Mouse (Mus musculus): ENCODE results near the gene Limch1.

The Limch1 gene

DNA sequence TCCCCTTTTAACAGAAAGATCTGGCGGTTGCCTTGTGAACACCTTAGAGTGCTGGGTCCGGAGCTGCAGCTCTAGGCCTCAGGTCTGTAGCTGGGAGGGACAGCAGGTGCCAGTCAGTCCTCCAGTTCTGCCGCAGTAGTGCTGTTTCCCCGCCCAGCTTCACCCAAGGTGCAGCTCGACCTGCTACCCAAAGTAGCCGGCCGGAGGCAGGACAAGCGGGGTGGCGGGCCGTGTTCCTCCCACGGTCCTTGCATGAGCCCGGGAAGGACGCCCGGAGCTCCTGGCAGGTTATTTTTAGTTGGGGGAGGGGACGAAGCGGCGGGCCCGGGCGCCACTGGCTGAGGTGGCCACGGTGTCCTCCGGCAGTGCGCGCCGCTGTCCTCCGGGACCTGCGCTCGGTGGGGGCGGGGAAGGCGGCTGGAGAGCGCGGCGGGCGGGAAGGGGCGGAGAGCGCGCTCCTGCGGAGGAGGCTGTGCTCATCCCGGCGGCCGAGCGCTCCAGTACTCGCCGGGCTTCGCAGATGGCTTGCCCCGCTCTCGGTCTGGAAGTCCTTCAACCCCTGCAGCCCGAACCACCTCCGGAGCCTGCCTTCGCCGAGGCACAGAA, at the start of gene Limch1:
Limch1 (plus strand) TSS at position 438 of the 606 bp plus-strand sequence.
- peak; percentile 65 for ATAC-seq (ENCODE audit: insufficient number of reproducible peaks, low FRiP score, low TSS enrichment)

DNA sequence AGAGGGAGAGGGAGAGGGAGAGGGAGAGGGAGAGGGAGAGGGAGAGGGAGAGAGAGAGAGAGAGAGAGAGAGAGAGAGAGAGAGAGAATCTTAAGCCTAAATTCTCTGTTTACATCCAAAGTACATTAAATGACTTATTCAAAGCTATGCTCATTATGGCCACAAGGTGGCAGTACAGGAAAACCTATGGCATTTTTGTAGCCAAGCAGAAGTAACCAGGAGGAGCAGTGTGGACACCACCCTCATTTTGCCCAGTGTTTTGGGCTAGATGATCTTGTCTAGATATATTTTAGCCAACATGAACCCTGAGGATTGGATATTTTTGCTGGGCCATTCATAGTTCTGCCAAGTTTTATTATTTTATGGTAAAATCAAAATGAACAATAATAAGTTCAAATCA, 48.5 kb upstream of the Limch1 start:
- peak; percentile 78; the same call in 1 of the 2 replicates for ATAC-seq (ENCODE audit: insufficient number of reproducible peaks, low FRiP score, low TSS enrichment)

DNA sequence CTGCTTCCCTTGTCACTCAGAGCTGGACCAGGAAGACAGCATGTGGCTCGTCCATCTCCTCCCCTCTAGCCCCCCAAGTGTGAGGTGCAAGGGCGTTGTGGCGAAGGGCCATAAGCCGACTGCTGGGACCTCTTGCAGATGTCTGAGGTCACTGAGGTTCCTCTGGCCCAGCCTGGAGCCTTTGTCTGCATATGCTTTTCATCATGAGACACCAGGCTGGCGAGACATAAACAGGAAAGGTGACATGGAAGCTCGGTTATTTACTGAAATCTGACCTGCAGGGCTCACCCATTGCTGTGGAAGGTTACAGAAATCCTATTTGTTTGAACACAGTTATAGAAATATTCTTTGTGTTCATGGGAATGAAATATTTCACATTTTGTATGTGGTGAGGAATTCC, 45.7 kb upstream of the Limch1 start:
- ATAC-seq (ENCODE audit: insufficient number of reproducible peaks, low FRiP score, low TSS enrichment) = no peak

DNA sequence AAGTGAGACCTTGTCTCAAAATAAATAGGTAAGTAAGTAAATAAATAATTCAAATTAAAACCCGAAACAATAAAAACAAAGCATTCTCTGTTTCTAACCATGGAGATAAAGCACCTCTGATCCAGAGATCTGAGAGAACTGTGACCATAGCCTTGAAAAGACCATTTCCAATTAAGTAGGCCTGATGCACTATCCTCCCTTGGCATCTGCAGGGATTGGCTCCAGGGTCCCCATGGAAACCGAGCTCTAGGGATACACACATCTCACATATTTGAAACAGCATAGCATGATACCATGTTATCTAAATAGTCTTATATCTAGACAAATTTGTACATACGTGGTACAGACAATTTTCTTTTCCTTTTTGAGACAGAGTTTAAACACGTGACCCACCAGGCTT, 43.7 kb upstream of the Limch1 start:
- ATAC-seq (ENCODE audit: insufficient number of reproducible peaks, low FRiP score, low TSS enrichment) = no peak

DNA sequence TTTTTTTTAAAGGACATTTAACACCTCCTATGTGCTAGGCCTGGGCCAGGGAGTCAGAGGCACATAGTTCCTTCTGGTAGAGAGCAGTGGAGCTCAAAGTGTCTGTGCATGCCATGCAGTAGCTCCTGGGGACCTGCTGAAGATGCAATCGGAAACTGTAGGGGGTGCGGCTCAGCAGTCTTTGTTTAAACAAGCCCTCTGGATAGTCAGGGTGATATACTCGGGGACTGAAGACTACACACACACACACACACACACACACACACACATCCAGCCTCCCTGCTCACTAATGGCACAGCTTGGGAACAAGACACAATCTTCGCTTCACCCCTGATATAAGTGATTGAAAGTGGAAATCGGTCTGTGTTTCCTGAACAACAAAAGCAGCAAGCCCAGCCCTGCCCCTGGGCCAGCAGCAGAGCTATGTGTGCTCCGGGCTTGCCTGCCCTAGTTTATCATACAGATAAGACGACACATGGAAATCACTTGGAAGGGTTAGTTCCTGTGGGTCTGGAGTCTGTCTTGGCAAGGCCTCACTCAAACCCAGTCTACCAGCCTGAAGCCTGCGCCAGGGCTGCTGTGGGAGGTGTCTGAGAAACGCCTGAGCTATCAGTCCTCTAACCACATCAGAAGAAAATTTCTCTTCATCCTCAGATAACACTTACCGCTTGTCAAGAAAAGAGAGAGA, 42.2 kb upstream of the Limch1 start:
- no peak for ATAC-seq (ENCODE audit: insufficient number of reproducible peaks, low FRiP score, low TSS enrichment)

DNA sequence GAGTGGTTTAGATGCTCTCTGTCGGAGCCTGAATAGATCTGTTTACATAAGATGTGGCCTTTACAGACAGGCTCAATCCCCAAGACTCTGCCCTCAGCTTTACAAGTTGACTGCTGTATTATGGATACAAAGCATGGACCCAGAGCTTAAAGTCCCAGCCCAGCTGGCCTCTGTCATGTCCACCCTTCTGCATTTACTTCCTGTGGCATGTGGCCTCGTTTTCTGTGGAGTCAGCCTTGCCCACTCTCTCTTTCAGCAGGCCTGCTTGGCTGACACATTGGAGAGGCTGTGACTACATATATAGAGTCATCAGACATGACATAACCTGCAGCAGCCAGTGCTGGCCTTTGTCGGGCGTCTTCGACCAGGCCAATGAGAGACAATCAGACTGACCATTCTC, 37.8 kb upstream of the Limch1 start:
- ATAC-seq (ENCODE audit: insufficient number of reproducible peaks, low FRiP score, low TSS enrichment) = no peak

DNA sequence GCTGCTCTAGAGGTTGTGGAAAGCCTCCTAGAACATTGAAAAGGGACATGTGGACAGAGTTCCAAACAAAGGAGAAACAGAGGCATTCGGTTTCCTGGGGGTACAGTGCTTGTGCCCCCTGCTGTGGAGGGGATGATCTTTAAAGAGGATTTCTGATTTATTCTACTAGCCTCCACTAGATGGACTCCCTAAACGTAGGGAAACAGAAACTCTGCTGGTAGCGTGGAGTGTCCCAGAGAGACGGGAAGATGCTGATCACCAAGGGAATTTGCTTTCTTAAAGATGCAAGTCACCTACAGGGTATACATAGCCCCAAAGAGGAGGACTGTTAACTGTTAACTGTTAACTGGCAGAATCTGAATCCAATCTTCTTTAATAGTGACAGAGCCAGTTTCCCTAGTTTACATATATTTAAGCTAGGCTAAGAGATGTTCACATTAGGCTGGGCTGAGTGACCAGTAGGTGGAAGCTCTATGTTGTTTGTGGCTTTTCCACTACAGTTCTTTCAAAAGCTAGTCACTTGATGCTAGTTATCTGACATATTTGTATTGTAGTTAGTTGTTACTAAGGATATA, 35.1 kb upstream of the Limch1 start:
- ATAC-seq (ENCODE audit: insufficient number of reproducible peaks, low FRiP score, low TSS enrichment) = no peak; the same call in 1 of the 2 replicates

DNA sequence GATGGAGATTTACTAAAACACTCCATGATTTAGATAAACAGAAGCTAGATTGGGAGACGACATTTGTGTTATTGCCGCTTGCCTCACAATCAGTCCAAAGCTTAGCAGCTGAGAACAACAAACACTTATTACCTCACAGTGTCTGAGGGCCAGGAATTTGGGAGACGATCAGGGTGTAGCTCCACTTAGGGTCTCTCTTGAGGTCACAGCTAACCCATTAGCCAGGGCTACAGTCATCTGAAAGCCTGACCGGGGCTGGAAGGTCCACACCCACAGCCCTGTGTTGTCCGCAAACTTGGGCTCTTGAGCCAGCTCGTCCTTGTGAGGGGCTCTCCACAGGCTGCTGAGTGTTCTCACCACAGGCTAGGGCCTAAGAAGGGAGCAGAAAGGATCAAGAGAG, 32.8 kb upstream of the Limch1 start:
- no peak for ATAC-seq (ENCODE audit: insufficient number of reproducible peaks, low FRiP score, low TSS enrichment)

DNA sequence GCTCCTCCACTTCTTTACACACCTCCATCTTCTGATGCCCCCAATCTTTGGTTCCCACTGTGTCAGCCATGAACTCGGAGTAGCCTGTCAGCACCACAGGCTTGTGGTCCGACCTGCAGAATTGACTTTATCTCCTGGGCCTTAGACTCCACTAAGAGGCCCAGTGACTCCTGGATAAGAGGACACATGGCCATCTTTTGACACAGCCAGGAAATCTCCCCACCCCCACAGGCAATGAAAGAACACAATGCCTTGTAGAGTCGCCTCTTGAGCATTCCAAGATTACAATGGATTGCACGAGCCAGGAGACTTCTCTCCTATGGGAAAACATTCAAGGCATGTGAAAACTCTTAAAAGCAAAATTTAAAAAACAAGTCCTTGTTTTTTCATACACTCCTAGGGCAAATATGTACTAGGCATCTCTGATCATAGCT, 30.1 kb upstream of the Limch1 start:
- ATAC-seq (ENCODE audit: insufficient number of reproducible peaks, low FRiP score, low TSS enrichment) = no peak

DNA sequence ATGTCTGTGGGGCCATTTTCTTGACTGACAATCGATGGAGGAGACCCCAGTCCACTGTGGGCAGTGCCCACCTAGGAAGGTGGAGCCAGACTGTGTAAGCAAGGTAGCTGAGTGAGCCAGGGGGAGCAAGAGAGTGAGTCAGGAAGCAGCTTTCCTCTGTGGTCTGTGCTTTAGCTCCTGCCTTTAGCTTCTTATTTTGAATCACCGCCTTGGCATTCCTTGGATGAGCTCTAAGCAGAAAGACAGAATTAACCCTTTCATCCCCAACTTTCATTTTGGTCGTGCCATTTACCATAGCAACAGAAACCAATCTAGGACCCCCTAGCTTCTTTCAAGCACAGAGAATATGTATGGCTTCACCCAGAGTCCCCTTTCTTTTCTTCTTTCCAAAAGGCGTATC, 27.7 kb upstream of the Limch1 start:
- ATAC-seq (ENCODE audit: insufficient number of reproducible peaks, low FRiP score, low TSS enrichment) = no peak

DNA sequence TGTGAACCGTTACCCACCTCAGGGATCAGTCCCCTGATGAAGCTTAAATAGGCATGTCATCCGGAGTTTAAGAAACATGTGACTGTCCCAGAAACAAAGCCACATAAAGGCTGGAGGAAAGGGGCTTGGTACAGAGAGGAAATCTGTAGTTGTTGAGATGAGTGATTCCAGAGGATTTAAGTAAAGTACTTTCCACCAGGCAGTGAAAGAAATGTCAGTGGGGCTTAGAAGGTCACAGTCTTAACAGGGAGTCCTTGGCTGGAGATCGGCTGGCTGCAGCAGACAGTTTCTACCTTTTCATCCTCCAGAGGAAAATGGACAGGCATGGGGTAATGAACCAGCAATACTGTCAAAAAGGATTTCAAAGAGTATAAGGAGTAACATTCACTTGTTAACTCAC, 27.2 kb upstream of the Limch1 start:
- no peak for ATAC-seq (ENCODE audit: insufficient number of reproducible peaks, low FRiP score, low TSS enrichment)

DNA sequence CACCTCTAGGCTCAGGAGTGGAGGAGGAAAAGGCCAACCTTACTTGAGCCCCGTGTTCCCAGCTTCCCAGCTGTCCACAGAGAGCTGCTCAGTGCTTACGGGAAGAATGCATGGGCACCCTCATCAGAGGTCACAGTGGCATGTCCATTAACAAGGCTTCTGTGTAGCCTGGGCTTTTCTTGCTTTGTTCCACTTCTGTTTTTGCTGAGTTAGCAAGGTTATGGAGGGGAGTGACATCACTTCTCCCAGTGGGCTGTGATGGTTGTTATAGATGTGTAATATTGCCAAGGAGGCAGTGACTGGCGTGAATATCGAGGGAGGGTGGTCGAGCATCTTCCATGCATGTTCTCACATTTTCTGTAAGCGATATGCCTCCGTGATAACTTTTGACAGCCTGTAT, 26.7 kb upstream of the Limch1 start:
- ATAC-seq (ENCODE audit: insufficient number of reproducible peaks, low FRiP score, low TSS enrichment) = no peak

DNA sequence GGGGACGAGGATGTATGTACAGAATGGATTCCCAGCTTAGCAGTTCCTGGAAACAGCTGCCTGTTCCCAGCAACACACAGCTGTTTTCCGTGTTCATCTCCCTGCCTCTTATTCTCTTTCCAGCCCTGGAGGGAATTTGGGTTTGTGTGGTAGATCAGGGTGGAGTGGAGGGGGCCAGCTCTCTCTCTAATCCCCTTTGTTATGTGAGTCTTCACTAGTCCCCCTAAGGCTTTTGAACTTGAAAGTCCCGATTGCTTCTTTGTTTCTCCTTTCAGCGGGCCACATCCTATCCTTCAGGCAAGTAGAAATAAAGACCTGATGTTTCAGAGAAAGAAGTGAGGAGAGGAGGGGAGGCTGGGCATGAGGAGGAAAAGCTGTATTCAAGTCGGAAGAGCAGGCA, 24.7 kb upstream of the Limch1 start:
- no peak for ATAC-seq (ENCODE audit: insufficient number of reproducible peaks, low FRiP score, low TSS enrichment)

DNA sequence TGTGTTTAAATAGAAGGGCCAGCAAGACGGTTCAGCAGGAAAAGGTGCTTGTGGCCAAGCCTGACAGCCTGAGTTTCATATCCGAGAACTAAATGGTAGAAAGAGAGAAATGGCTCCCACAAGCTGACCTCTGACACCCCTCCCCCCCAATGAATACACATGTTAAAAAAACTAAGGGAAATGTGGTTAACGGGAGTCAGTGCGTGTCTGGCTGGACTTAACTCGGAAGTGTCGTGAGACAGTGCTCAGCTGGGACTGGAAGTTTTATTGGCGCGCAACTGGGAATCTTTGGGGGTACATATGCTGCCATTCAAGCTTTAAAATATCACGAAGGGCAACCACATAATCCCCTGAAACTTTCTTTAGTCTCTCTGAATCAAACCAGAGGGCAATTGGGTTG, 23.0 kb upstream of the Limch1 start:
- ATAC-seq (ENCODE audit: insufficient number of reproducible peaks, low FRiP score, low TSS enrichment) = no peak

DNA sequence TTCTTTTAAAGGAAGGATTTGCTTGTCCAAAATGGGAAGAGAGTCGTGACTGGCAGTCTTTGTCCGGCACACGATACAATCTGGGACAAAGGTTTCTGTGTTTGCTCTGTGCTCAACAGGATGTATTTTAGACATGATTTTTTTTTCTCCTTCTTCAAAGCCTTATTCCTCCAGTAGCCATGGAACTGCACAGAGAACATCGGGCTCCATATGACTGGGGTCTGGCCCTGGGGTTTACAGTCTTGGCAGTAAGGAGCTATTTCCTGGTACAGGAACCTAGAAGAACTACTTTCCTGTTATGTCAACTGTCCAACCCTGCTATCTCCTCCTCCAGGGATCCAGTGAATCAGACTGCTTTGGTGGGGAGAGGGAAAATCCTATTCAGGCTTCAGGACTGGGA, 22.6 kb upstream of the Limch1 start:
- ATAC-seq (ENCODE audit: insufficient number of reproducible peaks, low FRiP score, low TSS enrichment) = no peak

DNA sequence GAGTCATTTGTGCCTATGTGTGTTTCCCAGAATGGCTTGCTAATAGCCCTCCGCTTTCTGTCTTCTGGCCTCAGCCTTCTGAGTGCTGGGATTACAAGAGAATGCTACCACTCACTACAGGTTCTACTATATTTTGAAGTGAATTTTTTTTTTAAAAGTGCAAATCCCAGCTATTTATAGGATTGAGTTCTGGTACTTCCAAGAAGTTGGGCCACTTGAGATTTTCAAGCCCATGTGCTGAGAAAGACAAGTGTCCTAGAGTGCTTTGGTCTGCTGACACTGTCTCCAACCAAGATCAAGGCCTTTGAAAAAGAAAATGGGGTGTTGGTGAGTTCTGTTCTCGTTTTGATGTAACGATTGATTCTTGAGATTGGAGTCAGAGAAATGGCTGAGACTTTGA, 22.0 kb upstream of the Limch1 start:
- ATAC-seq (ENCODE audit: insufficient number of reproducible peaks, low FRiP score, low TSS enrichment) = no peak

DNA sequence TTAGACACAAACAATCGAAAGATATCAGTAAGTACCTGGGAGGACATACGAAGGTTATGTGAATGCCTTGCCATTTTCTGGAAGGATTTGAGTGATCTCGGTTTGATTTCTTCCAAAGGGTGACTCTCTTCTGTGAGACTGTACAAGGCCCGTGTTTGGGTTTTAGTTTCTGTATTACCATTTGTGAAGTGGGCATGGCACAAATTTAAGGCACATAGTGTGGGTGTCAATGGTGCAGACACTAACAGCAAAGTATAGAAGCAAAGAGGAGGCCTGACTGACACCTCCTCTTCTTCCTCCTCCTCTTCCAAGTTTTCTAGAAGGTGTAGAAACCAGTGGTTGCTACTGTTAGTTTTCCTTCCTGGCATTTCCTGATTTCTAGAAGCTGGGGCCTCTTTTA, 16.3 kb upstream of the Limch1 start:
- no peak for ATAC-seq (ENCODE audit: insufficient number of reproducible peaks, low FRiP score, low TSS enrichment)

DNA sequence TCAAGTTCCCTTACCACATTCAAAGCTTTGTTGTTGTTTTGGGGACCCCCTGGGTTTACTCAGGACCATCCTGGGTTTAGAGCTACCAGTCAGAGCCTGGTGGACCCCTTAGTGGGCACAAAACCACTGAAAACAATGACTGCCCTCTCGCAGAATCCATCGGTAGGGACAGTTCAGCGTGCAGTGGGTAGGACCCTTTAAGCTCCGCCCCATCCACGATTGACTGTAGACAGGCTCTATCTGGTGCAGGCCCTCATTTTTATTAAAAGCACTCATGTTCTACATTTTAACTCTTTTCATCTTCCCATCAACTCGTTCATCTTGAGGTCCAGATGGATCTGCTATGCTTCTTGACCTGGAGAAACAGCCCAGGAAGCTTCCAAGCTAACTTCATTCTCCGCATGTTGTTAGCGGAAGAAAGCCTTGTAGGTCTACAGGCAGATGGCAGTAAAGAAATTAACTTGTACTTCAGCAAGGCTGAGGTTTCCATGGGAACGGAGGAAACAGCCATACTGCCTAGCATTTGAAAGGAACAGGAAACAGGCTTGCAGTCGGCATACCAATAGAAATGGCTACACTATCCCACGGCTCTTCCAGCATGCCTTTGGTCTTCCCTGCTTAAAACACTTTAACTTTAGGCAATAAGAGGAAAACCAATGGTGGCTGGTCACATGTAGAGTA, 14.9 kb upstream of the Limch1 start:
- ATAC-seq (ENCODE audit: insufficient number of reproducible peaks, low FRiP score, low TSS enrichment) = peak; percentile 84

DNA sequence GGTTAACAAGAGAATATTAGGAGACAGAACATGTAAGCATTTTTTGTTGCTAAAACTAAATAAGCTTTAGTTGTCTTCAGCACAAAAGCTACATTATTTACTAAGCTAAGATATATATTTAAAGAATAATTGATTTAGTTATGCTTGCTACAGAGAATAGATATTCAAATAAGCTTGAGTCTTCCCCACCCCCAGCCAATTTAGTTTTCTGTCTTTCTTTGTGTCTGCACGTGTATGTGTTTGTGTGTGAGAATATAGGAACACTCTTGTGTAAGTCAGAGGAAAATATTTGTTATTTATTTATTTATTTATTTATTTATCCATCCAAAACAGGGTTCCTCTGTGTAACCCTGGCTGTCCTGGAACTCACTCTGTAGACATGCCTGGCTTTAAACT, 14.3 kb upstream of the Limch1 start:
- no peak for ATAC-seq (ENCODE audit: insufficient number of reproducible peaks, low FRiP score, low TSS enrichment)

DNA sequence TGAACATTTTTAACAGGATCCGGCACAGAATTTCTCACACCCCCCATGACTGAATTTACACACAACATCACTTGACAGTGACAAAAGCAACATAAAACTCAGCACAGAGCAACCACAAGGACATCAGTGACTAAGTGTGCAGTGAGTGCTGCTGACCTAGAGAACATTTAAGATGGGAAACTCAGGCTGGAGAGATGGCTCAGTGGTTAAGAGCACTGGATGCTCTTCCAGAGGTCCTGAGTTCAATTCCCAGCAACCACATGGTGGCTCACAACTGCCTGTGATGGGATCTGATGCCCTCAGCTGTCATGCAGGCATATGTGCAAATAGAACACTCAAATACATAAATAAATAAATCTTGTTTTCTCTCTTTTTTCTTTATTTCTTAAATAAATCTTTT, 12.1 kb upstream of the Limch1 start:
- ATAC-seq (ENCODE audit: insufficient number of reproducible peaks, low FRiP score, low TSS enrichment) = no peak

DNA sequence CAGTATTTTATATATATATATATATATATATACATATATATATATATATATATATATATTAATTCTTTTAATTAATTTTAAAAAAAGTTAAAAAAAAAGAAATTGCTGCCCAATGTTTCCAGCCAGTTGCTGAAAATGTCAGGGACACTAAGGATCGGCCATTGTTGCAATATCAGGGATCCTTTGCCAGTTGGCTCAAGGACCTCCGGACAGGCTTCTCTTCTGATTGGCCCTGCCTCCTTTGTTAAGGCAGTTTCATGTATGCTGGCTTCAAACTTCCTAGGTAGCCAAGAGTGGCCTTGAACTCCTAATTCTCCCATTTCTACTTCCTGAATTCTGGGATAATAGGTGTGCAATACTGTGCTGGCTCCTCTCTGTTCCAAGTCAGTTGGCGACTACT, 6.3 kb upstream of the Limch1 start:
- no peak for ATAC-seq (ENCODE audit: insufficient number of reproducible peaks, low FRiP score, low TSS enrichment)
